Mouse (Mus musculus): ENCODE results near the gene Rpl11.
"Not testable (repeated sequence)": the region's sequence is repeated elsewhere in the genome, so short reads cannot be mapped to it uniquely, and the experiment has no call there.

The Rpl11 gene

GRCm38 (mm10) chr4:136053247-136053596 is at the start of gene Rpl11:
Gene Rpl11, minus strand, starts transcription at chr4:136053428.
- peak; percentile 91 for DNase-seq (ENCODE audit: low spot score)

DNA sequence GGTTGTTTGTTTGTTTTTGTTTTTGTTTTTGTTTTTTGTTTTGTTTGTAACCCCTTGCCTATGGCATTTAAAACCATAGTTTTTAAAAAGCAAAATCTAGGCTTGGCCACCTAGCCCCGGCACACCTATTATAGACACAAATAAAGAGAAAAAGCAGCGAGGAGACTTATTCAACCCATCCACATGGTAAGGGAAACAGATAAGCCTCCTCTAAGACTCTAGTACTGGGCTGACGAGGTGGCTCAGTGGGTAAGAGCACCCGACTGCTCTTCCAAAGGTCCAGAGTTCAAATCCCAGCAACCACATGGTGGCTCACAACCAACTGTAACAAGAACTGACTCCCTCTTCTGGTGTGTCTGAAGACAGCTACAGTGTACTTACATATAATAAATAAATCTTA is 48.5 kb upstream of the Rpl11 start:
- not testable (repeated sequence) for DNase-seq (ENCODE audit: low spot score)

GRCm38 (mm10) chr4:136100396-136101070 is 47.3 kb upstream of the Rpl11 start:
- no peak for DNase-seq (ENCODE audit: low spot score)

- DNase-seq (ENCODE audit: low spot score), result no peak
Observed at GRCm38 (mm10) chr4:136098446-136098845, 45.2 kb upstream of the Rpl11 start.

DNA sequence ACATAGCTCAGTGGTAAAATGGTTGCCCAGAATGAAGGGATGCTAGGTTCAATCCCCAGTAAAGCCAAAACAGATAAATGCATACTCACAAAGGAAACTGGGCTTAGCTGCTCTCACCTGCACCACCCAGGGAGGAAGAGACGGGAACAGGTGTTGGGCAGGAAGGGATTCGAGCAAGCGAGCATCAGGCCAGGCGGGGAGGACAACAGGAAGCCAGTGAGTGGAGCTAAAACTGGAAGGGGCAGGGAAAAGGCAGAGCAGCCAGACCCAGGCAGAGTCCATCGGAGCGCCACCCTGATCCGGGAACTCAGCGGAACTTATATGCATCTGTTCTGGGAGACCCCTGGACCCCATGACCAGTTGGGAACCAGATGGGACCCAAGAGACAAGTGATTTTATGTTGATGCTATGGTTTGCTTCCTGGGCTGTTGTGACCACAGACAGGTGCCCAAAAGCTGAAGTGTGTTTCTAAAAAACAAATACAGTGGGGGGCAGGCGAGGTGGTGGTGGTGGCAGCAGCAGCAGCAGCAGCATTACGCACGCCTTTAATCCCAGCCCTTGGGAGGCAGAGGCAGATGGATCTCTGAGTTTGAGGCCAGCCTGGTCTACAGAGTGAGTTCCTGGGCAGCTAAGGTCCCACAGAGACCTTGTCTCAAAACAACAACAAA is 43.4 kb upstream of the Rpl11 start:
- no peak for DNase-seq (ENCODE audit: low spot score)

DNA sequence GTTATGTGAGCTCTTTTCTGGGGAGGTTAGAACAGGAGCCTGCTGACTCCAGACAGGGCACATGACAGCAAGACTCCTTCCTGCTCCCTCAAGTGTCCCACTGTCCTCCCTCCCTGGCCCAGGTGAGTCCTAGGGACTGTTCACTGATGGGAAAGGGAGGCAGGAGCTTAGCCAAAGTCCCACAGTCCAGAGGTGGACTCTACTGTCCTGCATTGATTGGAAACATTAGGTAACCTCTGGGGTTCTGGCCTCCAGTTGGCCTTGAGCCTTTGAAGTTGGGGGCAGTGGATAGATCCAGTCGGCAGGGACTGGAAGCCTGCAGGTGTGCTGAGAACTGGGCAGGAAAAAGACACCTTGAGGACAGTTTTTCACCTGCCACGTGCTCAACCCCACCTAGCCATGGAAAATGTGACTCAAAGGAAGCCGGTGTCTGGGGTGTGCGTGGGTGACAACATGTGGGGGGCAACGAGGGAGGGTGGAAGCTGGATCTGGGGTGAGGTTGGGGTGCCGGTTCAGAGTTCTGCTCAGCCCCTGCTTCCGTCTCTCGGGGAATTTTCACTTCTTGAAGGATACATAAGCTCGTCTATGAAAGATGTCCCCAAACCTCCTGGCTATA is 42.4 kb upstream of the Rpl11 start:
- no peak for DNase-seq (ENCODE audit: low spot score)

- DNase-seq (ENCODE audit: low spot score), result no peak
Observed at GRCm38 (mm10) chr4:136094519-136095219, 41.4 kb upstream of the Rpl11 start.

GRCm38 (mm10) chr4:136092498-136092897 is 39.3 kb upstream of the Rpl11 start:
- DNase-seq (ENCODE audit: low spot score), result no peak

DNA sequence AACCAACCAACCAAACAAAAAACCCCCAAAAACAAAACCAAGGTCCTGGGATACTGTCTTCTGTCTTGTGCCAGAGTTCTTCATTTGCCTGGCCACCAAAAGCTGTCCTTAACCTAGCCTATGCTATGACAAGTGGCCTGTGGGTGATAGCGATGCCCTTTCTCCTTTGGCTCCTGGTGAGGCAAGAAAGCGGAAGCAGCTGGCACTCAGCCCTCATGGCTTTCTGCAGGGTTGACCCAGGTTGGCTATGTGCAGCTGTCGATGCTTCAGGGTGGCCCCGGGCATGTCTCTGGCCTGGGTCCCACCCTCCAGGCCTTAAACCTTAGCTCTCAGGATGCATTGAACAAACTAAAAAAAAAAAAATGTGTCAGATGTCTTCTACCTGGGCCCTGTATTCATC is 38.1 kb upstream of the Rpl11 start:
- DNase-seq (ENCODE audit: low spot score), result no peak

- DNase-seq (ENCODE audit: low spot score), result no peak
Observed at GRCm38 (mm10) chr4:136089748-136090583, 36.7 kb upstream of the Rpl11 start.

DNA sequence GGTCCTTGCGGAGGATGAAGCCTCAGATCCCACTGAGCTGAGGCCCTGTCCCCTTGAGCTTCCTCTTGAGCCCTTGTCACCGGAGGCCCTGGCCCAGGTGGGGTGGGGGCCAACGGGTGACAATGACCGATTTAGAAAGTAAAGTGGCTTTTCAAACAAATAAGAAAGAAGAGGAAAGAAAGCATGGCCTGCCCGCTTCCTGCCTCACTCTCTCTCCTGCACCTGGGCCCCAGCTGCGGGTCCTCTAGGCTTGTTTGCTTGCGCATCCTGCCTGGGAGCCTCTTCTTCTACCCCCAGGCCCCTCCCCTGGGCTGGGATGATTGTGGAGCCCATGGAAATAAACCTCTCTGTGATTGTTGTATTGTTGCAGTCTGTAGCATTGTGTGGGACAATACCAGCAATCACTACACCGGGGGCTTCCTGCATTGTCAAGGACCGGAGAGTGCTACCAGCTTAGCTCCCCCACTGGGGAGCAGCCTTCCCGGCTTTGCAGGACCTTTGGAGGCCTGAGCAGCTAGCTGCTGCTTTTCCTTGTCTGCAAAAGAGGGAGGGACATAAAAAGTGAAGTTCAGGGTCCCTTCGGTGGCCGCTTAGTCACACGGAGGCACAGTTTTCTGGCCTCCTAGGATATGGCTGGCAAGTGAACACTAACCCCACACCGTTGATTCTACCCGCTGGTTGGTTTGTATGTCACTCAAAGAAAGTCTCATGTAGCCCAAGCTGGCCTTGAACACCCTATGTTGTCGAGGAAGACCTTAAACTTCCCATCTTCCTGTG is 35.9 kb upstream of the Rpl11 start:
- no peak for DNase-seq (ENCODE audit: low spot score)

- no peak for DNase-seq (ENCODE audit: low spot score)
Observed at GRCm38 (mm10) chr4:136088364-136088763, 35.1 kb upstream of the Rpl11 start.

DNA sequence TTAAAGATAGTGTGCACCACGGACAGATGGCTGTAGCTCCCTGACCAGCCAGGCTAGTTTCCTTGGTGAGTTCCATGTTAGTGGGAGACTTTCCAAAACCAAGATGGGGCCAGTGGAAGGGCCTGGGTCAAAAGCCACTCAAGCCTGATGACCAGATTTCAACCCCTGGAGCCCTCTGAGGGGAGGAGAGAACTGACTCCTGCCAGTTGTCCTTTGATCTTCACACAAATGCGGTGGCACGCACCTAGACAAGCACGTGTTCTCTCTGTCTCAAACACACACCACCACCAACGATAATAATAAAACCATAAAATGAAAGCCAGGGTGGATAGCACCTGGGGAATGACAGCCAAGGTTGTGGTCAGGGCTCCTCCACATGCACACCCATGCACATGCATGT is 34.0 kb upstream of the Rpl11 start:
- no peak for DNase-seq (ENCODE audit: low spot score)

- DNase-seq (ENCODE audit: low spot score), result peak; percentile 42
Observed at GRCm38 (mm10) chr4:136084840-136085239, 31.6 kb upstream of the Rpl11 start.

GRCm38 (mm10) chr4:136083269-136084105 is 30.3 kb upstream of the Rpl11 start:
- no peak for DNase-seq (ENCODE audit: low spot score)

GRCm38 (mm10) chr4:136081729-136082128 is 28.5 kb upstream of the Rpl11 start:
- peak; percentile 51 for DNase-seq (ENCODE audit: low spot score)

GRCm38 (mm10) chr4:136078649-136079048 is 25.4 kb upstream of the Rpl11 start:
- no peak for DNase-seq (ENCODE audit: low spot score)

GRCm38 (mm10) chr4:136076776-136077538 is 23.7 kb upstream of the Rpl11 start:
- DNase-seq (ENCODE audit: low spot score), result no peak

DNA sequence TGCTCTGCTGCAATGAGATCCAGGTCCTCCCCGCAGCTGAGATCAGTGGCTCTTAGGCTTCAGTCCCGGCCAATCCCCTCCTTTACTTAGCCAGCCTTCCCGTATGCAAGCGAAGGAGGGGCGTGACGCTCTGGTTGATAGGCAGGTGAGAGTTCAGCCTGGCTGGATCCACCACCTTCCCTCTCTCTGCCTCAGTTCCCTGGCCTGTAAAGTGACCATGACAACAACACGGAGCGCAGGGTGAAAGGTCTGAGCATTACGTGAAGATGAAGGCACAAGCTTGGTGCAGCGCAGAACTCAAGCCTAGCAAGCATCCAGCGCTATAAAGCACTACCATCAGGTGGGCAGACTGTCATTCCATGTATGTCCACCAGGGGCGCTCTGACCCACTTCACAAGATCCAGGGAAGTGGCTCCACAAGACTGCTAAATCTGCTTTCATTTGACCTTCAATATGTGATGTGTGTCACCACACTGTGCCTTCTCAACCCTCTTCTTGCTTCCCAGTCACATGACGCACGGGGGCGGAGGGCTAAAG is 18.0 kb upstream of the Rpl11 start:
- peak; percentile 74 for DNase-seq (ENCODE audit: low spot score)
